Mouse (Mus musculus) right cerebral cortex, adult 2 months (tissue): ENCODE data around the gene Atg10.

ENCODE experiments used
- DNase-seq, 2 experiments: peaks; one replicate each; pipeline ENCODE4 v3.0.0; 2021 to 2022; ENCODE audit warnings: low spot score in 2 of 2

Atg10 gene

GRCm38 (mm10) chr13:90890111-90890510 is 333.7 kb downstream of the Atg10 start:
- no peak for DNase-seq

- DNase-seq = peak; percentile 86 to 87
Observed at GRCm38 (mm10) chr13:90886568-90886983, 337.2 kb downstream of the Atg10 start.

GRCm38 (mm10) chr13:90885856-90886532 is 337.8 kb downstream of the Atg10 start:
- no peak for DNase-seq
